Mouse (Mus musculus) liver, adult 2 months (tissue): Measurements from ENCODE around the gene Msrb1. TPM values are rescaled to one million over a fixed set of nuclear protein-coding genes. Genes with fewer than 3 reads are reported as not detected.

ENCODE experiments used
- DNase-seq: peaks from one replicate; pipeline ENCODE4 v3.0.0-alpha.2; 2011; ENCODE audit warnings: low read depth, low spot score; ENCODE audit errors: extremely low read depth
- H3K27ac ChIP-seq: fragments of 200-500 bp; replicated peaks from 2 replicates; pipeline ENCODE4 v1.5.1; 2012; ENCODE audit warnings: low read depth, mild to moderate bottlenecking, control low read depth, inconsistent platforms, low read length; ENCODE audit not compliant: insufficient read depth
- H3K27me3 ChIP-seq: fragments of 200-500 bp; 2 replicates; pipeline ENCODE4 v1.6.1; 2012; ENCODE audit warnings: mild to moderate bottlenecking, moderate library complexity, low read length, inconsistent platforms; ENCODE audit not compliant: control insufficient read depth, insufficient read depth
- H3K36me3 ChIP-seq: fragments of 200-500 bp; 2 replicates; pipeline ENCODE4 v1.6.1; 2012; ENCODE audit warnings: low read length, inconsistent platforms; ENCODE audit not compliant: control insufficient read depth, insufficient read depth
- H3K4me1 ChIP-seq: fragments of 200-500 bp; 2 replicates; pipeline ENCODE4 v1.6.1; 2011; ENCODE audit warnings: low read length; ENCODE audit not compliant: control insufficient read depth, insufficient read depth
- H3K4me3 ChIP-seq: fragments of 200-500 bp; 2 replicates; pipeline ENCODE4 v1.5.1; 2011; ENCODE audit warnings: low read depth, mild to moderate bottlenecking, control low read depth, low read length, moderate library complexity; ENCODE audit not compliant: insufficient read depth
- H3K79me2 ChIP-seq: fragments of 200-500 bp; 2 replicates; pipeline ENCODE4 v1.6.1; 2012; ENCODE audit warnings: inconsistent platforms, mild to moderate bottlenecking, low read length, moderate library complexity; ENCODE audit not compliant: control insufficient read depth, insufficient read depth
- H3K9ac ChIP-seq: fragments of 200-500 bp; 2 replicates; pipeline ENCODE4 v1.6.1; 2012; ENCODE audit warnings: low read depth, mild to moderate bottlenecking, control low read depth, inconsistent platforms, low read length
- CTCF ChIP-seq: fragments of 200-500 bp; IDR thresholded peaks from 2 replicates; pipeline ENCODE4 v1.5.1; 2011; ENCODE audit warnings: low read depth, low read length, control low read depth
- POLR2A ChIP-seq: fragments of 200-500 bp; IDR thresholded peaks from 2 replicates; pipeline ENCODE4 v1.6.1; 2011; ENCODE audit warnings: low read length, control low read depth; ENCODE audit not compliant: insufficient read depth; ENCODE audit errors: extremely low read depth
- WGBS: fragments of 180-500 bp; shearing (Covaris S2); methylation state at CpG from one replicate; pipeline ENCODE4 v1.1.7; 2018; 5-methylcytosine and 5-hydroxymethylcytosine counted together
- polyA plus RNA-seq: library from polyadenylated mRNA; depleted of rRNA; stranded (reverse); fragments of >200 nt; gene quantifications from 2 replicates; pipeline ENCODE4 v1.2.3, GENCODE M21; 2012
- total RNA-seq: library from RNA; depleted of rRNA; stranded (reverse); fragments of >200 nt; gene quantifications from 2 replicates; pipeline ENCODE4 v1.2.3, GENCODE M21; 2014

Msrb1 gene
- total and polyA plus RNA-seq, 2 experiments: 184 to 506 TPM

DNA sequence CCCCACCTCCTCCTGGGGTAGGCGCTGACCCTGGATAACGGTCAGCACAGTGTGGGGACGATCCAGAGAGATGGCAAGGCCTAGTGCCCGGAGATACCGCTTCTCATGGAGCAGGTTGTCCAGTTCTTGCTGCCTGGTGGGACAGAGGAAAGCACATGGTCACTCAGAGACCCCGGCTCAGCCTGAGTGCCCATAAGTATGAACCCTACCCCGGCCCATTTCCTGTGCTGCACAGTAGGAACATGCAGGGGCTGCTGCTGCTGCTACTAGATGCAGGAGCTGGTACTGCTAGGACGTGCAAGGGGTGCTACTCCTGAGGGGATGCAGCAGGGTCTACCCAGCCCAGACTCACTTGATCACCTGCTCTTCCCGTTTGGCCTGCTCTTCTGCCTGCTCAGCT, 35.2 kb upstream of the Msrb1 start:
- Histone ChIP-seq H3K4me3 (no peak overlapping the region), H3K79me2 (no peaks in the 10 kb centered on the region), H3K36me3 (peaks cover 4% of the 10 kb centered on the region; the same call in 1 of the 2 replicates), H3K4me1 (no peaks in the 10 kb centered on the region), H3K27me3 (no peaks in the 10 kb centered on the region), H3K27ac (no peak overlapping the region), H3K9ac (no peak overlapping the region)
- 94% methylated on average over 9 of the region's 9 CpGs for WGBS
- no peak for DNase-seq
- no peak for TF ChIP-seq CTCF
- no peak for TF ChIP-seq POLR2A

DNA sequence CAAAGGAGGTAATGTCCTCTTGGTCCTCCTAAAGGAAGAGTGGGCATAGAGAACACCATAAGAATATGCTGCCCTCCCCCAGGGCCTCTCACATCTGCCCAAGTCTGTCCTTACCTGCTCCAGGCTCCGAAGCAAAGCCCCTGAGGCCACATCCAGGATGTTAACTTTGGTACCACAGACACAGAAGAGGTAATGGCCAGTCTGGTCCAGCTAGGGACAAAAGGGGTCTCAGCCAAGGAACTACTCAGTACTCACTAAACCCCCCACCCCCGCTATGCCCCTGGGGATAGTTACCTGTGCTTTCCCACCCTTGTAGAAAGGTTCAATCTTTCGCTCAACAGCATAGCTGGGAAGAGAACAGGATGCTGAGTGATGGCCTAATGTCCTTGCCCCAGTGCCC, 30.6 kb upstream of the Msrb1 start:
- no peak for DNase-seq
- H3K4me1 ChIP-seq: peaks cover 1% of the 10 kb centered on the region; the same call in 1 of the 2 replicates
- H3K9ac ChIP-seq: no peak overlapping the region
- 99% methylated on average over 3 of the region's 3 CpGs for WGBS
- peaks cover 4% of the 10 kb centered on the region; the same call in 1 of the 2 replicates for H3K36me3 ChIP-seq
- no peaks in the 10 kb centered on the region for H3K27me3 ChIP-seq
- H3K79me2 ChIP-seq: no peaks in the 10 kb centered on the region
- TF ChIP-seq POLR2A: no peak
- TF ChIP-seq CTCF: no peak
- no peak overlapping the region for H3K4me3 ChIP-seq
- no peak overlapping the region for H3K27ac ChIP-seq

DNA sequence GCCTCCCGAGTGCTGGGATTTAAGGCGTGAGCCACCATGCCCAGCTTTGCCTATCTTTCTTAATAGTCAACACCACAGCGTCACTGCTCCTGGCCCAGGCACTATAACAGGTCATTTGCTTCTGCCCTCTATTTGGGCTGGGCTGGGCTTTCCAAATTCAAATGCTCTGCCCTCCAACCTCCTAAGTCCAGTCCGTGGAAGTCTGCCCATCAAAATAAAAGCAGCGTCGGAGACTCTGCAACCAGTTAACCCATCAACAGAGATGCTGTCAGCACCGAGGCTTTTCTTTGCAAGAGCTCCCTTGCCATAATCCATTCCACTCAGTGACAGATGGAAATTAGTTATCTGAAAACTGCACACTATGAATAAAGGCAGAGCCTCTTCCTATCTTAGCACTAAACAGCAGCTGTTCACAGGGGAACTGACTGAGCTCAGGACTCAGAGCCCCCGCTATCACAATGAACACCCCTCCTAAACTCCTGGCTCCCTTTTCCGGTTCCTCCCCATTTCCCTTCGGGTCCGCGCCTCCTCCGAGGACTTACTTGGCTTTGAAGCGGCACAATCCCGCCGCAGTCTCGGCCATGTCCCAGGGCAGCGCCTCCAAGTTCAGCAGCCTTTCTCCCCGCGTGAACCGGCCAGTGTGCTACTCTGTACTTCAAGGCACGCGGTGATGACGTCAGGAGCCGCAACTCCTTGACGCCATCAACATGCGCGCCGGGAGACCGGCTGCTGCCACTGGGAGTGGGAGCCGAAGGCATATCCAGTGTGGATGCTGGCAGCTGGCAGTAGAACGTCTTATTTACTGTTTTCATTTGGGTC, 29.3 kb upstream of the Msrb1 start, which contains the start of gene Tbl3:
Gene Tbl3 (minus strand): TSS at position 679 of the 819 bp plus-strand sequence.
- peaks cover 1% of the 10 kb centered on the region; the same call in 1 of the 2 replicates for H3K4me1 ChIP-seq
- TF ChIP-seq POLR2A: peak; percentile 43; the same call in 1 of the 2 replicates
- TF ChIP-seq CTCF: no peak
- H3K27ac ChIP-seq: peak within 1 kb of the TSS; percentile 81
- peak within 1 kb of the TSS; percentile 71 for H3K4me3 ChIP-seq
- WGBS: under 1% methylated on average over 32 of the region's 32 CpGs
- H3K27me3 ChIP-seq: no peaks in the 10 kb centered on the region
- peaks cover under 1% of the 10 kb centered on the region; the same call in 1 of the 2 replicates for H3K36me3 ChIP-seq
- DNase-seq: peak; percentile 90
- H3K79me2 ChIP-seq: no peaks in the 10 kb centered on the region
- H3K9ac ChIP-seq: peak within 1 kb of the TSS; percentile 65

DNA sequence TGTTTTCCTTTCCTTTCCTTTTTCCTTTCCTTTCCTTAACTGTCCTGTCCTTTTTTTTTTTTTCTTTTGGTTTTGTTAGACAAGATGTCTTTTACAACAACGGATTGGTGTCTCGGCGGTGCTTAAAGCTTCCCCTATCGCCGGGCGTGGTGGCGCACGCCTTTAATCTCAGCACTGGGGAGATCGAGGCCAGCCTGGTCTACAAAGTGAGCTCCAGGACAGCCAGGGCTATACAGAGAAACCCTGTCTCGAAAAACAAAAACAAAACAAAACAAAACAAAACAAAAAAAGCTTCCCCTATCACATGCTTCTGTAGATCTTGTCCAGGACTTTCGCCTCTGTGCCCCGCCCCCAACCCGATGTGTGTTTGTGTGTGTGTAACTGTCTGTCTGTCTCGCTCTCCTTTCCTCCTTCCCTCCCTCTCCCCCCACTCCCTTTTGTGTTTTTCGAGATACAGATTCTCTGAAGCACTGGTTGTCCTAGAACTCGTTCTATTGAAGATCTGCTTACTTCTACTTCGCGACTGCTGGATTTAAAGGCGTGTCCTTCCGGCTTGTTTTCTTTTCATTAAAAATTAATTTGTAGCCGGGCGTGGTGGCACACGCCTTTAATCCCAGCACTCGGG, 28.5 kb upstream of the Msrb1 start:
- peak overlapping the region; percentile 71 for H3K4me3 ChIP-seq
- peak; percentile 46 for DNase-seq
- 1% methylated on average over 24 of the region's 24 CpGs for WGBS
- peak overlapping the region; percentile 70 for H3K27ac ChIP-seq
- H3K27me3 ChIP-seq: no peaks in the 10 kb centered on the region
- H3K36me3 ChIP-seq: no peaks in the 10 kb centered on the region
- TF ChIP-seq POLR2A (no peak), CTCF (no peak)
- no peaks in the 10 kb centered on the region for H3K79me2 ChIP-seq
- peak overlapping the region; percentile 65 for H3K9ac ChIP-seq
- peaks cover 1% of the 10 kb centered on the region; the same call in 1 of the 2 replicates for H3K4me1 ChIP-seq

DNA sequence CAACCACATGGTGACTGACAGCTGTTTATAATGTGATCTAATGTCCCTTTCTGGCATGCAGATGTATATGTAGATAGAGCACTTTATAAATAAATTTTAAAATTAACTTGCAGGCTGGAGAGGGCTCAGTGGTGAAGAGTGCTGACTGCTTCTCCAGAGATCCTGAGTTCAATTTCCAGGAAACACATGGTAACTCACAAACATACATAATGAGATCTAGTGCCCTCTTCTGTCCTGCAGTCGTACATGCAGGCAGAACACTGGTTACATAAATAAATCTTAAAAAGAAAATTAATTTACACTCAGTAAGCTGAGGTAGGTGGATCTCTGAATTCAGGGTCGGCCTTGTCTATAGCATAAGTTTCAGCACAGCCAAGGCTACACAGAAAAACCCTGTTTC, 27.8 kb upstream of the Msrb1 start:
- DNase-seq: peak; percentile 60
- peaks cover 1% of the 10 kb centered on the region; the same call in 1 of the 2 replicates for H3K4me1 ChIP-seq
- no peaks in the 10 kb centered on the region for H3K79me2 ChIP-seq
- WGBS: 32% methylated on average over 2 of the region's 2 CpGs
- no peak overlapping the region for H3K4me3 ChIP-seq
- H3K9ac ChIP-seq: no peak overlapping the region
- no peak overlapping the region for H3K27ac ChIP-seq
- TF ChIP-seq POLR2A (no peak), CTCF (no peak)
- no peaks in the 10 kb centered on the region for H3K36me3 ChIP-seq
- H3K27me3 ChIP-seq: no peaks in the 10 kb centered on the region

DNA sequence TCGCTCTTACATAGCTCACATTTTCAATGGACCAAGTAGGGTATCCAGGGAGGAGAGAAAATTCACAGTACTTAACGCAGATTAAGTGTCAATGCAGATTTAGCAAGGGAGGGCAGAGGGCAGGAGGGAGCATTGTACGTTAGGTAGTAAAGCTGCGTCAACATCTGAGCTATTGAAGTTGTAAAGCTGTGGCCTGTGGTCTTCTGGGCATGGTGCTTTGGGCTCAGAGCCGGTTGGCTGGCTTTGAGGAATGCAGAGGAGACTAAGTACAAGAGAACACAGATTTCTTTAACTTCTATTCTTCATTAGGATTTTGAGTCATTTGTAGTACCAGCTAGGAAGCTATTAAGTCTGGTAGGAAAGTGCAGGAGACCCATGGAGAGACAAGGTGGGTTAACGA, 20.9 kb upstream of the Msrb1 start:
- TF ChIP-seq CTCF: no peak
- TF ChIP-seq POLR2A: no peak
- no peaks in the 10 kb centered on the region for H3K27me3 ChIP-seq
- H3K79me2 ChIP-seq: no peaks in the 10 kb centered on the region; the same call in 1 of the 2 replicates
- H3K4me3 ChIP-seq: no peak overlapping the region
- 93% methylated on average over 6 of the region's 6 CpGs for WGBS
- no peak overlapping the region for H3K27ac ChIP-seq
- peaks cover 2% of the 10 kb centered on the region; the same call in 1 of the 2 replicates for H3K4me1 ChIP-seq
- H3K9ac ChIP-seq: no peak overlapping the region
- no peak for DNase-seq
- no peaks in the 10 kb centered on the region for H3K36me3 ChIP-seq
